8 mouse cellular contexts compared by ENCODE assay signal in genomic region chr11:69110319-69111046, GRCm38 (mm10). TPM values are rescaled to one million over a fixed set of nuclear protein-coding genes. Genes with fewer than 3 reads are reported as not detected.
DNase-seq lines count a peak whose midpoint lies in the region; ATAC-seq lines count a peak whose summit lies in the region.

No protein-coding gene starts in this region.

- 0 out of 2 replicates have a peak, but pooled peaks cover 2% of the 10 kb centered on the region for H3K36me3 ChIP-seq in hindbrain, embryonic 11.5 days (ENCODE audit: control insufficient read depth, insufficient read depth, low read length)

- H3K9me3 ChIP-seq in hindbrain, embryonic 11.5 days (ENCODE audit: control insufficient read depth, low read length), result no peaks in the 10 kb centered on the region

- no peaks in the 10 kb centered on the region for H3K4me1 ChIP-seq in hindbrain, embryonic 11.5 days (replicated peaks; ENCODE audit: control insufficient read depth, insufficient read depth, low read length)

- peak overlapping the region; percentile 33 for H3K4me2 ChIP-seq in hindbrain, embryonic 11.5 days (replicated peaks; ENCODE audit: low read depth, low read length)

- H3K9ac ChIP-seq in hindbrain, embryonic 11.5 days (ENCODE audit: low read depth, low read length), result peak overlapping the region; percentile 2

- WGBS in hindbrain, embryonic 11.5 days, result 1% methylated on average over 30 of the region's 30 CpGs

- ATAC-seq in frontal cortex, adult (ENCODE audit: low TSS enrichment), result 0 out of 2 replicates have a peak, but pooled peaks have one; percentile 4
- peak; percentile 64; the same call in 1 of the 2 replicates for ATAC-seq in hindbrain, embryonic 11.5 days (ENCODE audit: low FRiP score)

- H3K27ac ChIP-seq in hindbrain, embryonic 11.5 days (ENCODE audit: low read depth, low read length), result no peak overlapping the region

- peak overlapping the region; percentile 33 for H3K4me3 ChIP-seq in hindbrain, embryonic 11.5 days (ENCODE audit: low read depth, low read length)

- DNase-seq in MEL-GATA-1-ER (ENCODE audit: extremely low read depth, low read depth), result peak; percentile 86
- DNase-seq in cerebellum, adult 9-10 months, result peak; percentile 92
- peak; percentile 98 for DNase-seq in hindbrain, embryonic 11.5 days (ENCODE audit: low spot score)
- DNase-seq in layer of hippocampus, postnatal 14 days (ENCODE audit: low spot score in 2 of 2), result peak; percentile 93 to 95
- DNase-seq in lung, postnatal 36 days, result peak; percentile 95
- peak; percentile 91 for DNase-seq in retina, postnatal 1 day
- peak; percentile 95 for DNase-seq in thymus, postnatal 4 days

- no peaks in the 10 kb centered on the region for H3K27me3 ChIP-seq in hindbrain, embryonic 11.5 days (ENCODE audit: control insufficient read depth, insufficient read depth, low read length)

RNA-seq across cellular contexts. Expression of gene Hes7, which starts 9.7 kb away (rescaled TPM):
- polyA plus RNA-seq in hindbrain, embryonic 11.5 days (2014; fragmentation: Nextera tagmentation; extraction: Ambion mirVana), result 0.19 and 0.29 TPM in 2 replicates
- under 1 TPM; 0.46 to 0.62 TPM for total RNA-seq in layer of hippocampus, postnatal 14 days (2021)

RNA-seq across cellular contexts. Expression of gene 9130213A22Rik, which starts 11.9 kb away (rescaled TPM):
- 0.21 TPM in 1 of 2 replicates, not detected in the other for polyA plus RNA-seq in hindbrain, embryonic 11.5 days (2014; fragmentation: Nextera tagmentation; extraction: Ambion mirVana)
- total RNA-seq in layer of hippocampus, postnatal 14 days (2021), result under 1 TPM; 0.88 to 0.95 TPM

RNA-seq across cellular contexts. Expression of gene Aloxe3, which starts 15.2 kb away (rescaled TPM):
- 0.06 and 0.40 TPM in 2 replicates for polyA plus RNA-seq in hindbrain, embryonic 11.5 days (2014; fragmentation: Nextera tagmentation; extraction: Ambion mirVana)
- total RNA-seq in layer of hippocampus, postnatal 14 days (2021), result 1 to 10 TPM; 2.9 to 5.7 TPM

RNA-seq across cellular contexts. Expression of gene Per1, which starts 15.5 kb away (rescaled TPM):
- polyA plus RNA-seq in hindbrain, embryonic 11.5 days (2014; fragmentation: Nextera tagmentation; extraction: Ambion mirVana), result 5.6 and 7.4 TPM in 2 replicates
- total RNA-seq in layer of hippocampus, postnatal 14 days (2021), result 10 to 100 TPM; 84.4 to 86.8 TPM

RNA-seq across cellular contexts. Expression of gene Vamp2, which starts 22.2 kb away (rescaled TPM):
- 85.1 and 98.1 TPM in 2 replicates for polyA plus RNA-seq in hindbrain, embryonic 11.5 days (2014; fragmentation: Nextera tagmentation; extraction: Ambion mirVana)
- 1,000 to 10,000 TPM; 1,073 to 1,118 TPM for total RNA-seq in layer of hippocampus, postnatal 14 days (2021)
